Mouse (Mus musculus): ENCODE data around the gene Igf2r.

The Igf2r gene

DNA sequence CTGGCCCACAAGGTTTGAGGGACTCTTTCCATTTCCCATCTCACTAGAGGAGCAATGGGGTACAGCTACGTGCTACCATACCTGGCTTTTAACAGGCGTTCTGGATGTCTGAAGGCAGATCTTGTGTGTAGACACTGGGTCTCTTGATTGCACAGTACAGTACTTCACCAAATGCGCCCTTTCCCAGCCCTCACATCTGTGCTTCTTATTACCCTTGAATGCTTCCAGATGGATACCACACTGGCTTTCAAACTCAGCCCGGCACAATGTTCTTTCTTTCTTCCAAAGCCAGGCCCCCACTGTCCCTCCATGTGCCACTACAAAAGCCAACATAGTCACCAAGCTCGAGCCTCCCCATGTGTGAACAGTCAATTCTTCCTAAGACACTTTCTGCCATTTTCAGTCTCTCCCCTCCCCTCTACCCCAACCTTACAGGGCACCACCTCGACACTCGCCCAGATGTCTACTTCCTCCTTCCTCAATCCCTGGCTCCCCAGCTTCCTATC is 97.1 kb downstream of the Igf2r start:
- no peak for DNase-seq (ENCODE audit: low spot score in 2 of 2)

DNA sequence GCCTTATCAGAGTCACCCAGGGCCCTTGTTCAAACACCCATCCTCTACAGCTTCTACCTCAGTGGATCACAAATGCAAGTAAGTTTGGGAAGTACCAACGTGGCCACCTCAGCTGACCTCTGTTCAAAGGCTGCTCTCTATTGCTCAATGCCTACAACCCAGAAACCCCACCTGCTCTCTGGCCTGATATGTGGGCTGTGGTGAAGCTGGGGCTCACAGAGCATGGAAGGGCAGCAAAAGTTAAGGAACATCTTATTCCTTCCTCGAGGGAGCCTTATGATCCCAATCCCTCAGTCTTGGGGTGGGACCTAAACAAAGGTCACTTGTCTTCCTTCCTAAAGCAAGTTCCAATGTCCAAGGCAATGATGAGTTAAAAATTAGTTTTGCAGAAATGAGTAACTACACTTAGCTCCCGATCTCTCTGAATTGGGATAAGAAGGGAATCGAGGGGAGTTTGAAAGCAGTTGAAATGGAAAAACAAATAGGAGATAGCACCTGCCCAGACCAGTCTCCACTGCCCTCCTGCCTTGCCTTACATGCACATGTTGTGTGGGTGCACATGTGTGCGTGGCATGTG is 98.3 kb downstream of the Igf2r start:
- DNase-seq (ENCODE audit: low spot score in 2 of 2): no peak

DNA sequence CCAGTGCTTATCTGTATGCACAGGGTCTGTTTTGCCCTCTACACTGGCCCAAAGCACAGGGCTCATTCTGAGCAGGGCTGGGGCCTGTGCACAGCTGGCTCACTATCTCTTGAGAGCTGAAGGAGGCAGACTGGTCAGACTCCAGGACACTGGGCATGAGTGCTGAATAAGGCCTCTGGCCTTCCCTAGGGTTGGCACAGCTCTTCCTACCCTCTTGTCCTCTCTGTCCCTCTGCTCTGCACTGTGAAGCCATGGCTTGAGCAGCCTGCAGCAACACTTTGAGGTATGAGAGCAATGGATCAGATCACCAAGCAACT is 100.1 kb downstream of the Igf2r start:
- no peak for DNase-seq (ENCODE audit: low spot score in 2 of 2)

- no peak for DNase-seq (ENCODE audit: low spot score in 2 of 2)
These were observed 100.7 kb downstream of the Igf2r start for GRCm38 (mm10) chr17:12668478-12669362.

GRCm38 (mm10) chr17:12664156-12664555 is 105.3 kb downstream of the Igf2r start:
- no peak for DNase-seq (ENCODE audit: low spot score in 2 of 2)

DNA sequence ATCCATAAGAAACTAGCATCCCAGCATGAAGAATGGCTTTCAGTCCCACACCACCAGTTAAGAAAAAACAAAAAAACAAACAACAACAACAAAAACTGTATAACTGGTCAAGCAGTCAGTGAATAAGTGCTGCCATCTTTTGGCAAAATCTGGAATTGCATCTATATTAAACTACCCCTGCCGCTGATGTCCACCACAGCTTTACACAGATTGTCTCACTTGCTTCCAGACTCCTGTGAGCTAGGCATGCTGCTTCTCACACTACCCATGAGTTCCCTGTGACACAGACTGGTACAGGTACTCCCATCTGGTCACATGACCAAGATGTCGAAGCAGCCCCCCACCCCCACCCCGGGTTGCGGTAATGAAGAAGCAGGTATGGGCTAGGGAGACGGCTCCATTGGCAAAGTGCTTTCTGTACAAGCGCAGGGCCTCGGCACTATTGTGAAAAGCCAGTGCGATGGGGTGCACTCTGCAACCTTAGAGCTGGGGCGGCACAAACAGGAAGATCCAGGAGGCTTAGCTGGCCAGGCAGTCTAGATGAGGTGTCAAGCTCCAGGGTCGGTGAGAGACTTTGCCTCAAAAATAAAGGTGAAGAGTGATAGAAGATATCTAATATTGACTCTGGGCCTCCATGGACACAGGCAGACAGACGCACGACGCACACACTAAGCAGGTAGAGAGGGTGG is 108.7 kb downstream of the Igf2r start:
- no peak for DNase-seq (ENCODE audit: low spot score in 2 of 2)

DNA sequence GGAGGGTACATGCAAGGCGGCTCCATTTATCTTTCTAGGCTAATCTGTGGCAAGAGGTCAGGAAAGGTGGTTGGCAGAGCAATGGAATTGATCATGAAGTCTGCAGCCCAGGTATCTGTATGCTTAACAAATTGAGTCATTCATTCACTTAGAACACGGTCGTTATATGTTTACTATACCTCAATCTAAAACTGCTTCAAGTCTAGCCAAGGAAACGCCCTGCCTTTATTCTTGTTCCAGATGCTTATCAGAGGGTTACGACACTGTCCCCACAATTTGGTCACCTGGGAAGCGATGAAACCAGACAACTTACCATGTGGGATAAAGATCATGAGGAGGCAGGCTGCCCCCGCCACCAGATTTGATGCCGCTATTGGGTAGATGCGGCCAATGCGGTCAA is 110.2 kb downstream of the Igf2r start:
- no peak for DNase-seq (ENCODE audit: low spot score in 2 of 2)

DNA sequence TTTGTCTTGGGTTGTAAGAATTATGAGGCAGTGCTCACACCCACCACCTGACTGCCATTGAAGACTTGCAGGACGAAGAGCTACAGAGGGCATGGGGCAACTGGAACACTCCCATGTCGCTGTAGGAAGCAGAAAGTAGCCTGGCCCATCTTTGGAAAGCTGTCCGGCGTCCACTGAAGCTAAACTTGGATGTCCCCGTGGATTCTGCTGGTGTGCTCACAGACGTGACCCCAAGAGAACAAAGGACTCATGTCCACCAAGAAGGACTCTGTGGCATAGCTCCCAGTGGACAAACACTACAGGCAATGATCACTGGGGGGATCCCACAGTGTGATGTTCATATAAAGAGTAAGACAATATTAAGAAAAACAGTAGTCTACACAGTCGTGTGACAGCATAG is 110.7 kb downstream of the Igf2r start:
- DNase-seq (ENCODE audit: low spot score in 2 of 2): no peak

DNA sequence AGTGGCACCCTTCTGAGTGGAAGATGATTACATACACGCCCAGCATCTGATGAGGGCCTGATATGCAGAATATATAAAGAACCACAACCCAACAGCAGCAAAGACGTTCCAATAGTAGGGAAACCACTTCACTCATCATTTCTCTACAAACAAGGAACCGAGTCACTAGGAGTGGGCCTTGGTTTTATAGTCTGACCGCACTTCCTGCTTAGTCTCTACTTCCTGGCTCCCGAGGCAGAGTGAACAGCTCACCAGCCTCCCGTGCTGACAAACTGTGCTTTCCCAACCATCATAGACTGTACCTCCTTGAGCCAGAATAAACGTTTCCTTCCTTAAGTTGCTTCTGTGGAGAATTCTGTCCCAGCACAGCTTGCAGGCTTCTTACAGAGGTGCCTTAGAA is 113.6 kb downstream of the Igf2r start:
- DNase-seq (ENCODE audit: low spot score in 2 of 2): no peak

DNA sequence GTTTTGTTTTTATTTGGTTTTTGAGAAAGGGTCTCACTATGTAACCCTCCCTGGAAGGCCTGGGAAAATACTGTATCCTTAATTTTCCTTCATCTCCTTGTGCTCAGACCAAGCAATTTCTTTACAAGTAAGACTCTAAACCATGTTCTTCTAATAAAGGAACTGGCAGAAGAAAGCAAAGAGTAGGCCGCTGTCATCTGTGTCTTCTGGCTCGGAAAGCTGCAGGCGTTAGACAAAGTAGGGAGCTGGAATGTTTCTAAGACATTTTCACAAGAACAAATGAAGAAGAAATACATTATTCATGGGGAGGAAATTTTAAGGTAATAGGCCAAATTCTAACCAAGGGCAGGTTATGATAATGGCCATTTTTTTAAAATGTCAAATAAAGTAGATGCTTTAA is 115.4 kb downstream of the Igf2r start:
- DNase-seq (ENCODE audit: low spot score in 2 of 2): no peak

DNA sequence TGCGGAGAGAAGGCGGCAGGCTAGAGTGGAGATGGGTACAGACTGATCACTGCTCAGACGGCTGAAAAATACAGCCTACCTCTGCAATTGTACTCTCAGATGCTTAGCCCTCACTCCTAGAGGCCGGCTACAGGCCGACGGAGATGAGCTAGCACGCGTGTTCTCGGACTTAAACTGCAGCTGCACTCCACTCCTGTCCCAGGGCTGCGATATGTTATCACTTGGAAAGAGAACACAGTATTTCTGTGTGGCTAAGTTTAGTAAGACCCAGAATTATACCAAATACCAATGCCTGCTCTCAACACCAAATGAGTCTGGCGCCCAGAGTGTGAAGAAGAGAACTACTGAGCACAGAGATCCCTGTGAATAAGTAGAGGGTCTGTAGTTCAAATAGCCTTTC is 116.9 kb downstream of the Igf2r start:
- DNase-seq (ENCODE audit: low spot score in 2 of 2): no peak

- no peak for DNase-seq (ENCODE audit: low spot score in 2 of 2)
These were observed 124.0 kb downstream of the Igf2r start for GRCm38 (mm10) chr17:12645461-12645860.

DNA sequence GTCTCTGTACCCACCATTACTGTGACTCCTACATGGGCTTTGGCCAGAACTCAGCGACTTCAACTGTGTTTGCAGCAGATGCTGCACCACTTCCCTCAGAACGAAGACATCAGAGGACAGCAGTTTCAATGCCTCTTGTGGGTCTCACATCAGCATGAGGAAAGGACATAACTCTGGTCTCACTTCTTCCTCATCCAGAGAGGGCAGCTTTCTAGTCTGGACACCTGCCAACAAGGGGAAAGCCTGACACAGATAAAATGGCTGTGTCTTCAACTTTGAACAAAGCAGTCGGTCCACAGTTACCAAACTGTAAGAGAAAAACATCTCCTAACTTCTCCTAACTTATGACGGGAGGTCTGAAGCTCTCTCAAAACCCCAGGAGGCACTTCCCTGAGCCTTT is 128.4 kb downstream of the Igf2r start:
- DNase-seq (ENCODE audit: low spot score in 2 of 2): no peak

DNA sequence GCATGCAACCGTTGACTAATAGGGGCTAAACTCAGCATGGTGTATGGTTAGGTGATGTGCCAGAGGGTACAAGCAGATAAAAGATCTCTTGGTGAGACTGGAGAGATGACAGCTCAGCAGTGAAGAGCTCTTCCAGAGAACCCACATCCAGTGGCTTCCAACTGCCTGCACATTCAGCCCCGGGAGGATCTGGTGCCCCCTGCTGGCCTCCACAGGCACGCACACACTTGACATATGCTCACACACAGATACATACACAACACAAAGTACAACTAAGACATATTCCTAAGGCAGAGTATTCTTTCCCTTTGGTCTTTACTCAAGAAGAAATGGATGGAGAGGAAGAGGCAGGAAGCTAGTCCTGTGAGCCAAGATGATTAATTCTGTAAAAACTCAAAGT is 129.9 kb downstream of the Igf2r start:
- DNase-seq (ENCODE audit: low spot score in 2 of 2): no peak

DNA sequence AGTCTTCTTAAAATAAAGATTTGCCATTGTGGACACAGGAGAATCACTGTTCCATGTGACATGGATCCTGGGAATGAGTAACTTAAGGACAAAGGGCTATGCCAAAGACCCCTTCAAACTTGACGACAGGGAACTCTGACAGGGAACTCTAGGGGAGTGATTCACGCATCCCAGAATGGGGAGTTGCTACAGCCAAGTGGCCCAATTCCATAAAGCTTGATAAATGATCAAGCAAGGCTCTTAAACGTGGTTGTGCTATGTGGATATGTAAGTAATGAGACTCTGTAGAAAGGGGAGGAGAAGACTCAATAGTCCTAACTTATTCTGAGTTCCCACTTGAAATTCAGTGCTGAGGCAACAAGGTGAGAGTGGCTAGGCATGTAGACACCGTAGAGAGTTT is 134.7 kb downstream of the Igf2r start:
- no peak for DNase-seq (ENCODE audit: low spot score in 2 of 2)

All from frontal cortex, postnatal 10 days (tissue).